Mouse (Mus musculus) limb, embryonic 15.5 days (tissue): ENCODE measurements at regions not wholly inside any gene's neighbourhood (a gene's known extent, or its start where the extent isn't known, plus 50 kb on each side); places are given as distances from the start of the nearest gene placed in this dataset.

ENCODE experiments used
- ATAC-seq: fragments of 200-750 bp; cut with Nextera tagmentation; 2 replicates; pipeline ENCODE4 v1.8.0; 2017; ENCODE audit warnings: low read depth, moderate TSS enrichment; ENCODE audit not compliant: insufficient number of reproducible peaks, low FRiP score, low TSS enrichment
- H3K27ac ChIP-seq: fragments of 300-500 bp; sonication (generic); 2 replicates; pipeline ENCODE4 v1.5.1; 2015; ENCODE audit warnings: moderate library complexity, mild to moderate bottlenecking, inconsistent platforms
- H3K27me3 ChIP-seq: fragments of 300-500 bp; sonication (generic); 2 replicates; pipeline ENCODE4 v1.6.1; 2015; ENCODE audit warnings: inconsistent platforms
- H3K36me3 ChIP-seq: fragments of 300-500 bp; sonication (generic); 2 replicates; pipeline ENCODE4 v1.6.1; 2015; ENCODE audit warnings: inconsistent platforms
- H3K4me1 ChIP-seq: fragments of 300-500 bp; sonication (generic); 2 replicates; pipeline ENCODE4 v1.6.1; 2015; ENCODE audit warnings: inconsistent platforms
- H3K4me2 ChIP-seq: fragments of 300-500 bp; sonication (generic); 2 replicates; pipeline ENCODE4 v1.6.1; 2015; ENCODE audit warnings: mild to moderate bottlenecking, inconsistent platforms
- H3K4me3 ChIP-seq: fragments of 300-500 bp; sonication (generic); 2 replicates; pipeline ENCODE4 v1.5.1; 2015; ENCODE audit warnings: mild to moderate bottlenecking, inconsistent platforms
- H3K9ac ChIP-seq: fragments of 300-500 bp; sonication (generic); 2 replicates; pipeline ENCODE4 v1.6.1; 2015; ENCODE audit warnings: inconsistent platforms
- H3K9me3 ChIP-seq: fragments of 300-500 bp; sonication (generic); 2 replicates; pipeline ENCODE4 v1.6.1; 2016; ENCODE audit warnings: inconsistent platforms
- WGBS: fragments of 180-500 bp; shearing (Covaris S2); methylation state at CpG from one replicate; pipeline ENCODE4 v1.1.7; 2015; 5-methylcytosine and 5-hydroxymethylcytosine counted together

DNA sequence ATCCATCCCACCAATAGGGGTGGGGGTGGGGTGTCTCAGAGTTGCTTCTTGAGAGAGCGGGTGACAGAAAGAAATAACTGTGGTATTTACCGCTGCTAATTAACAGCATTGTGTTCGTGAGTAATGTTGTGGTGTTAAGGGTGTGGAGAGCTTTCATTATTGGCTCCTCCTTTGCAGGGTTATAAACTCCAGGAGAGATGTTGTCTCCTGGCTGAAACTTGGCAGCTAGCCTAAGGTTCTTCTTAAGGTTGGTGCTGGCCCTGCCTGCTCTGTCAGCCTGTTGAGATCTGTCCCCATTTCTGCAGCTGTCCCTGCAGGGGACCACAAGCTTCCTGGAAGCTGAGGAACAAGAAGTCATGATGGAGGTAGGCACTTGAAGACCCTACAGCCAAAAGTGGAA lies 120.6 kb downstream of the Sox9 start:
- no peak for ATAC-seq
- Histone ChIP-seq H3K4me3 (no peak overlapping the region), H3K9me3 (no peaks in the 10 kb centered on the region), H3K36me3 (no peaks in the 10 kb centered on the region), H3K9ac (no peak overlapping the region), H3K4me1 (no peaks in the 10 kb centered on the region), H3K4me2 (no peak overlapping the region), H3K27me3 (no peaks in the 10 kb centered on the region), H3K27ac (no peak overlapping the region)
- WGBS, result 41% methylated on average over 3 of the region's 3 CpGs

DNA sequence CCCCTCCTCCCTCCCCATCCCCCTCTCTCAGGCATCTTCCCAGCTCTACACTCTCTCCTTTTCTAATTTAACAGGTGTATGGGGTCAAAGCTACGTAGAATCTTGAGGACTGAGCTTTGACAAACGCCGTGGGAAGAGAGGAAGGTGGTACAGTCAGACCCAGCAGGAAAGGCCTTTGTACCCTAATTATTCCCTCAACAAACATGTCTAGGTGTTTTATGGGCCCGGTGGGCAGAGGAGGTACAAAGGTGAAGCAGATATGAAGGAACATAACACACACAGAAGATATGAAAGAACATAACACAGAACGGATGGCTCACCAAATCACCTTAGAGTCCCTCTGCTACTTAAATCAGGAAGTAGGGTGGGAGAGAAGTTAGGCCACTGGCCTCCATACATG lies 128.3 kb downstream of the Sox9 start:
- H3K4me3 ChIP-seq, result no peak overlapping the region
- no peak overlapping the region for H3K4me2 ChIP-seq
- H3K27ac ChIP-seq, result no peak overlapping the region
- no peaks in the 10 kb centered on the region for H3K36me3 ChIP-seq
- H3K4me1 ChIP-seq, result no peaks in the 10 kb centered on the region
- 70% methylated on average over 5 of the region's 5 CpGs for WGBS
- no peak for ATAC-seq
- no peak overlapping the region for H3K9ac ChIP-seq
- H3K27me3 ChIP-seq, result no peaks in the 10 kb centered on the region
- no peaks in the 10 kb centered on the region for H3K9me3 ChIP-seq

DNA sequence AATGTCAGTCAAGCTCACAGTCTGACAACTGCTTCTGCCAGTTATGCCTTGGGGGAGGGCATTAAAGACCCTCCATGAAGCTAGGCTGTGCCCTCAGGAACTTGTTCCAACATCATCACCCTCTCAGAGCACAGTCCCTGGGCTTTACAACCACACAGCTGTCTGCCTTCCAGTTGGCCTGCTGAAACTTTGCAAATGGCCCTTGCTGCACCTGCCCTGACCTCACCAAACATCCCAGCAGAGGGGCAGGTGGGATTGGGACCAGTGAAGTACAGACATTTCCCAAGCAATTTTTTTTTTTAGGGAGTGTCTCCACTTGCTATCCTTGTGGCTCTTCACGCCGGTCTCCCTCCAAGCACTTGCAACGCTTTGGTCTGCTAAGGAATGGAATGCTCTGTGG lies 130.9 kb downstream of the Sox9 start:
- no peak for ATAC-seq
- Histone ChIP-seq H3K4me1 (no peaks in the 10 kb centered on the region), H3K4me3 (no peak overlapping the region), H3K9ac (no peak overlapping the region), H3K27ac (no peak overlapping the region), H3K27me3 (no peaks in the 10 kb centered on the region), H3K9me3 (no peaks in the 10 kb centered on the region), H3K36me3 (no peaks in the 10 kb centered on the region), H3K4me2 (no peak overlapping the region)
- WGBS, result 63% methylated on average over 3 of the region's 3 CpGs

DNA sequence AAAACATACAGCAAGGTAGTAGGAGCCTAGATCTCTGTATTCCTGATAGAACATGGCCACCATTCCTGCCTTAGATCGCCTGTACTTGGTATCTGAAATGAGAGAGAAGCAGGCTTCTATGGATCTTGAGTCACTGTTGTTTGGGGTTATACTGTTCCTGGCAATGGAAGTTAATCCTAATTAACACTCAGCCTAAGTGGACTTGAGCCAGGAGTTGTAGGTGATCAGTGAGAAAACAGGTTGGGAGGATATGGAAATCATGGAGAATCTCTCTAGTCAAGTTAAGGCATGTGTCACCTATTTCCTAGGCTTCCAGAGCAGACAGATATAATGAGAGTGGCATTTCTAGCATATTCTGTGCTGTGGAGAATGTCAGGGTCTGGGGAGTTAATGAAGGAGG lies 134.9 kb downstream of the Sox9 start:
- H3K9me3 ChIP-seq, result no peaks in the 10 kb centered on the region
- H3K4me3 ChIP-seq, result no peak overlapping the region
- ATAC-seq, result no peak
- no peaks in the 10 kb centered on the region for H3K4me1 ChIP-seq
- H3K36me3 ChIP-seq, result no peaks in the 10 kb centered on the region
- H3K4me2 ChIP-seq, result no peak overlapping the region
- 85% methylated on average over 1 of the region's 1 CpGs for WGBS
- no peaks in the 10 kb centered on the region for H3K27me3 ChIP-seq
- H3K9ac ChIP-seq, result no peak overlapping the region
- no peak overlapping the region for H3K27ac ChIP-seq

DNA sequence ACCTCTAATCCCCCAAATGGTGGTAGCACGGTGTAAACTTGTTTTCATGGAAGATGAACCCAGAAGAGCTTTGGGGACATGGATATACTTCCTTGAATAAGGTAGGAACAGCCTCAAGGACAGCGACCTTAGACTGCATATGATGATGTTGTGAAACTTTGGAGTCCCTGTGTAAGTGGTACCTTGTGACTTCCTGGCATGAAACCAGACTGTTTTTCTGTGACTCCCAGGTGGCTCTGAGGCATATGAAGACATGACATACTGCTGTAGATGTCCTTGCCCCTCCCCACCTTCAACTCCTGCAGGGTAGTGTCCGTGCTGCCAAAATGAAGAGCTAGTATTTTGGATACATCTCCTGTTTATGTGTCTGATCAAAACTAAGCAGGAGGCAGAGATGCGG lies 138.1 kb downstream of the Sox9 start:
- ATAC-seq, result no peak
- Histone ChIP-seq H3K4me1 (peaks cover 10% of the 10 kb centered on the region; the same call in 1 of the 2 replicates), H3K27ac (no peak overlapping the region)

DNA sequence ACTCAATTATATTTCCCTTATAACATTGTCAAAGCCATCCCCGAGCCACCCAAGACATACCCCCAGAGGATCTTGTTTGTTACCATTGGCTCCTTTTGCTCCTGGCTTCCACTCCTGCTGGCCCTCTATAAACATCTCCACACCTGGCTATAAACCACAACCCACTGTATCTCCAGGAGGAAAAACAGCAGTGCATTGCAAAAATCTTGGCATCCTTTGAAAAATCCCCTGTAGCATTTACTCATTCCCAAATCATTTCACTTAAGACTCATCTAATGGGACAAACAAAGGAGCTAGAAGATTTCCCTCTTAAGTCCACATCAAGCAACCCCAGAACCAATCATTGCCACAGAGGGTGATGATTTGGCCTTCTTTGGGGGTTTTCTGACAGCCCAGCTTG lies 142.6 kb downstream of the Sox9 start:
- no peak overlapping the region for H3K4me3 ChIP-seq
- 39% methylated on average over 1 of the region's 1 CpGs for WGBS
- no peak overlapping the region for H3K9ac ChIP-seq
- no peaks in the 10 kb centered on the region for H3K36me3 ChIP-seq
- H3K4me1 ChIP-seq, result peaks cover 22% of the 10 kb centered on the region
- no peaks in the 10 kb centered on the region for H3K27me3 ChIP-seq
- H3K9me3 ChIP-seq, result no peaks in the 10 kb centered on the region
- no peak overlapping the region for H3K4me2 ChIP-seq
- no peak for ATAC-seq
- H3K27ac ChIP-seq, result no peak overlapping the region

More for the DNA sequence above, 138.1 kb downstream of the Sox9 start:
- H3K4me2 ChIP-seq, result no peak overlapping the region
- H3K27me3 ChIP-seq, result no peaks in the 10 kb centered on the region
- no peaks in the 10 kb centered on the region for H3K9me3 ChIP-seq
- H3K4me3 ChIP-seq, result no peak overlapping the region
- no peaks in the 10 kb centered on the region for H3K36me3 ChIP-seq
- 81% methylated on average over 4 of the region's 4 CpGs for WGBS
- no peak overlapping the region for H3K9ac ChIP-seq

DNA sequence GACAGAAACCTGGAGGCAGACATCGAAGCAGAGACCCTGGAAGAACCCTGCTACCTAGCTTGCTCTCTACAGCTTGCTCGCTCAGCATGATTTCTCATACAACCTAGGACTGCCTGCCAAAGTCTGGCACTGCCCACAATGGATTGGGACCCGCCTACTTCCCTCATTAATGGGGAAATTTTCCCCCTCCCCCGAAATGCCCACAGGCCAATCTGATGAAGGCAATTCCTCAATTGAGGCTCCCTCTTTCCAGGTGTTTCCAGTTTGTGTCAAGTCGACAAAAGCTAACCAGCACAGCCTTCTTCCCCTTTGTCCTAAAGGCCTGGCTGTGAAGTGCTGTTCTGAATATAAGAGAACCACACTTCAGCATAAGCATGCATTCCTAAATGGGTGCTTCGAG lies 143.1 kb downstream of the Sox9 start:
- H3K4me1 ChIP-seq, result peaks cover 22% of the 10 kb centered on the region
- H3K4me3 ChIP-seq, result no peak overlapping the region
- no peak overlapping the region for H3K27ac ChIP-seq
- H3K9me3 ChIP-seq, result no peaks in the 10 kb centered on the region
- no peak overlapping the region for H3K9ac ChIP-seq
- no peak for ATAC-seq
- H3K4me2 ChIP-seq, result no peak overlapping the region
- 35% methylated on average over 6 of the region's 6 CpGs for WGBS
- H3K27me3 ChIP-seq, result no peaks in the 10 kb centered on the region
- H3K36me3 ChIP-seq, result no peaks in the 10 kb centered on the region

DNA sequence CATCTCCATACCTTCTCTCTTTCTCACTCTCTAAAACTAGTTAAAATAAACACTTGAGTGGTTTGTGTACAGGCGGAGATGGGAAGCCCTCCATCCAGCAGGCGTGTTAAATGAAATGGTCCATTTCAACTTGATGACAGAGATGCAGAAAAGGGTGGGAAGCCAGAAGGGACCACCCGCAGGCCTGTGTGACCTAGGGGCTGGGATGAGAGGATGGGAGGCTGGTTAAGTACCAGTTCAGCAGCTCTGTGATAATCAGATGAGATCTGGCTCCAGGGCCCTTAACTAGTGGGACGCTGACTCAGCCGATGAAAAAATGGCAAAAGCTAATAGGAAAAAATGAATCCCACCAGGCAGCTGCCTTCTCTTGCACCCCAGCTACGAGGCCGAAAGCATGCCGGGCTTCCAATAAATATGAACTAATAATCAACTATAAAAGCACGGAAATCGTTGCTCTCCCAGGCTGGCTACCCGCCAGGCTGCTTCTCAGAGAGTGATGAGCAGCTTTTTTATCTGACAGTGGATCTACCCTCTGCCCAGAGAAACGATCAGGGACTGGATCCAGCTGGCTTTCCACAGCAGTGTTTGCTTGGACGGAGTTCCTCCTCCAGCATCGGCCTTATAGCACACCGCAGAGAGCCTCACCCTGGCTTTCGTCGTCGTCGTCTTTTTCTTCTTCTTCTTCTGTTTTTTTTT lies 144.5 kb downstream of the Sox9 start:
- Histone ChIP-seq H3K27ac (no peak overlapping the region), H3K4me1 (peaks cover 22% of the 10 kb centered on the region), H3K4me2 (0 out of 2 replicates have a peak overlapping the region, but pooled peaks have one; percentile 1), H3K4me3 (no peak overlapping the region), H3K9ac (no peak overlapping the region), H3K36me3 (no peaks in the 10 kb centered on the region), H3K9me3 (no peaks in the 10 kb centered on the region), H3K27me3 (no peaks in the 10 kb centered on the region)
- WGBS, result 40% methylated on average over 19 of the region's 19 CpGs
- ATAC-seq, result no peak

DNA sequence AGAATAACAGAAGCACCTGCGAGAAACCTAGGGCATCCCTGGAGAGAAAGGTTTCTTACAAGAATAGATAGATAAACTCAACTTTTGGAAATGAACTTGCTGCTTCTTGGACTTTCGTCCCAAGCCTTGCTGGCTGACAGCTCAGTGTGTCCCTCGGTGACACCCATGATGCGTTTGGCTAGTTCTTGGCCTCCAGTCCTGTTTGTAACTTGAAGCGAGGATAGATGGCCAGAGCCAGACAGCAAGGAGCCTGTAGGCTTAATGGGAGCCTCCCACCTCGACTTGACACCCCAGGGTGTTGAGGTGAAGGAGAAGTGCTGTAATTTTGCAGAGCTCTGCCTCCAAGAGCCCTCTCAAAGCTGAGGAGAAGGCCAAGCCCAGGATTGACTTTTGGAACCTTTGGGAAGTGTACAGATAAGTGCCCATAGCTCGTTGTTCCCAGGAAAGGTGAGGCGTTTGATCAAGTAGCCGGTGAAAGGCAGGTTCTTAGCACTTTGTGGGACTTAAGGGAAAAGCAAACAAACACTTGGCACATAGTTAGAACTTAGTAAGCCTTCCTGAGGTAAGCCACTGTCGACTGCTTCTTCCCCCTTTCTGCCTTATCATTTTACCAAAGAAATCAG lies 148.3 kb downstream of the Sox9 start:
- Histone ChIP-seq H3K9me3 (no peaks in the 10 kb centered on the region), H3K9ac (no peak overlapping the region), H3K27me3 (no peaks in the 10 kb centered on the region), H3K27ac (no peak overlapping the region), H3K4me1 (peaks cover 11% of the 10 kb centered on the region), H3K4me3 (no peak overlapping the region), H3K4me2 (no peak overlapping the region), H3K36me3 (no peaks in the 10 kb centered on the region)
- WGBS, result 59% methylated on average over 10 of the region's 10 CpGs
- ATAC-seq, result no peak

DNA sequence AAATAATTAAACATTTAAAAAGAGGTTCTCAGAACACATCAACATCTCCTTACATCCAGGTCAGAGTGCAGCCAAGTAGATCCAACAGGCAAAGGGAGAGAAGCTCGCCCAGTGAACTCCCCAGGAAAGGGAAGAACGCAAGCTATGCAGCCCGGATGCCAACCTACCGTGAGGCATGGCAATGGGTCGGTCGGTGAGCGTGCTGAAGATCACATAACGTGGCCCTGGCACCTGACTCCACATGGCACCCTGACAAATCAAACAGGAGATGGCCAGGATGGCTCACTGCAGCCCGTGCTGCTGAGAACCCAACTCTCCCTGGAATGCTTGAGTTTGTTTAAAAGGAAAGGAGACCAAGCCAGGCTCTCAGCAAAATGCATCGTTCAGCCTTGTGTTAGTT lies 156.0 kb downstream of the Sox9 start:
- Histone ChIP-seq H3K27me3 (no peaks in the 10 kb centered on the region), H3K36me3 (no peaks in the 10 kb centered on the region), H3K9me3 (no peaks in the 10 kb centered on the region), H3K4me3 (no peak overlapping the region), H3K4me1 (no peaks in the 10 kb centered on the region), H3K27ac (no peak overlapping the region), H3K4me2 (no peak overlapping the region), H3K9ac (no peak overlapping the region)
- ATAC-seq, result no peak
- 88% methylated on average over 10 of the region's 10 CpGs for WGBS

DNA sequence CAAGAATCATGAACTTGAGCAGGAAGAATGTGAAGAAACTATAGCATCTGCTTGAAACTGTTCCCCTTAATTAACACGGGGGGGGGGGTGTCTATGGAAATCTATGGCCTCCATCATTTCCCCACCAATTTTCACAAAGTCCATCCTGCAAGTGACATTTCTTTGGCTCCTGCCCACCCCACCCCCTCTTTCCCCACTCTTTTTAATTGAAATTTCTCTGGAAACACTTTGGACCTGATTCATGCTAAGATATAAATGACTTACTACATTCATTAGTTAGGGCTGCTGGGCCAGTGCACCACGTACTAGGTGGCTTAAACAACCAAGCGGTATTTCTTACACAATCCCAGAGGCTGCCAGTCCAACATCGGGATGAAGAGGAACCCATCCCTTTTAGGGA lies 169.4 kb downstream of the Sox9 start:
- no peak for ATAC-seq
- Histone ChIP-seq H3K36me3 (no peaks in the 10 kb centered on the region), H3K4me2 (no peak overlapping the region), H3K4me1 (peaks cover 5% of the 10 kb centered on the region; the same call in 1 of the 2 replicates), H3K4me3 (no peak overlapping the region), H3K9ac (no peak overlapping the region), H3K27ac (no peak overlapping the region), H3K27me3 (no peaks in the 10 kb centered on the region), H3K9me3 (no peaks in the 10 kb centered on the region)
- 55% methylated on average over 4 of the region's 4 CpGs for WGBS

DNA sequence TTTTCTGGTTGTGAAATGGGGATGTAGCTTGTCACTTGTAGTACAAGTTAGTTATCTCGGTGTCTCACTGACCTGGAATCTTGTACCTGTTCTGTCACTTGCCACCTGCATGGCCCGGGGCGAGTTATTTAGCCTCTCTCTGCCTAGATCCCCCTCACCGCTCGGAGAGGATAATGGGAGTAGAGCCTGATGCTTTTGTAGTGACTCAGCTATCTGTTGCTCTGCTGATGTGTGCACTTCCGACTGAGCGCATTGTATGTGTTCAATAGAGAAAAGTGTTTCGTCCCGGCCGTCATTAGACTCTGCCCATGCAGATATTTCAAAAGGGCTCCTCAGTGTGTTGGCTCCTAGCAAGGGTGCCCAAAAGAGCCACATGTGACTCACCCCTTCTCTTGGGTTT lies 170.3 kb downstream of the Sox9 start:
- Histone ChIP-seq H3K4me3 (no peak overlapping the region), H3K4me2 (no peak overlapping the region), H3K27ac (no peak overlapping the region), H3K4me1 (peaks cover 5% of the 10 kb centered on the region; the same call in 1 of the 2 replicates), H3K36me3 (no peaks in the 10 kb centered on the region), H3K27me3 (no peaks in the 10 kb centered on the region), H3K9ac (no peak overlapping the region), H3K9me3 (no peaks in the 10 kb centered on the region)
- ATAC-seq, result no peak
- WGBS, result 70% methylated on average over 10 of the region's 10 CpGs
